Mouse (Mus musculus): ENCODE results near the gene Msrb1. TPM values are rescaled to one million over a fixed set of nuclear protein-coding genes. Genes with fewer than 3 reads are reported as not detected.

Msrb1 gene
- total RNA-seq, 2 experiments from 2014 or later: 34.9 to 37.2 TPM

GRCm38 (mm10) chr17:24739926-24740325 is 3.5 kb downstream of the Msrb1 start:
- no peak for DNase-seq (ENCODE audit: low spot score in 2 of 2)

- DNase-seq (ENCODE audit: low spot score in 2 of 2): no peak
Measured at GRCm38 (mm10) chr17:24742307-24742706, 5.9 kb downstream of the Msrb1 start.

DNA sequence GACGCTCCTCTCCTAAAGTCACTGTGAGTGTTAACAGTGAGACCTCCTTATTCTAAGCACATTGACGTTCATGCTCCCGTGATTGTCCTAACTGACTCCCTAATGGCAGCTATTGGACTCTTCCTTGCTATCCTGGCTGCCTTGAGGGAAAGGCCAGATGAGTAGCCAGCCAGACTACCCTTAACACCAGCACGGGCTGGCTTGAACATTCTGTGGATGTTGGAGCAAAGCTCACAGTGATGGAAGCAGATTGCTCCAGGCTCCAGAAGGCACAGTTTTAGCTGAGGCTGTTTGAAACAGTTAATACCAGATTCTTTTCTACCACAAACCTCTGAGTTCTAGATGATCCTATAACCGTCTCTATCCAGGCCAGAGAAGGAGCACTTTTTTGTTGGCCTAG is 7.5 kb downstream of the Msrb1 start:
- DNase-seq (ENCODE audit: low spot score in 2 of 2): no peak

DNA sequence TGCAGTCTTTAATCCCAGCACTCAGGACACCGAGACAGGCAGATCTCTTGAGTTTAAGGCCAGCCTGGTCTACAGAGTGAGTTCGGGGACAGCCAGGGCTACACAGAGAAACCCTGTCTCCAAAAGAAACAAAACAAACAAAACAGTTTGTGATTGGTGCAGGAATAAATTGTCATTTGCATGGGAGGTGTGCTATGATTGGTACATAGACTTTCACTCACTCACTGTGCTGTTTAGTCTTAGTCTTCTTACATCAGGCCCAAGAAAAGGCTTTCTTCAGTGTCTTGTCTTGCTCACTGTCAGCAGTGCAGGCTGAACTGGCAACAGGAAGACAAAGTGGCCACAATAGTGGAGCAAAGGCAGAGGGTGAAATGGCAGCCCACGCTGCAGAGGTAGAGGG is 7.9 kb downstream of the Msrb1 start:
- no peak for DNase-seq (ENCODE audit: low spot score in 2 of 2)

DNA sequence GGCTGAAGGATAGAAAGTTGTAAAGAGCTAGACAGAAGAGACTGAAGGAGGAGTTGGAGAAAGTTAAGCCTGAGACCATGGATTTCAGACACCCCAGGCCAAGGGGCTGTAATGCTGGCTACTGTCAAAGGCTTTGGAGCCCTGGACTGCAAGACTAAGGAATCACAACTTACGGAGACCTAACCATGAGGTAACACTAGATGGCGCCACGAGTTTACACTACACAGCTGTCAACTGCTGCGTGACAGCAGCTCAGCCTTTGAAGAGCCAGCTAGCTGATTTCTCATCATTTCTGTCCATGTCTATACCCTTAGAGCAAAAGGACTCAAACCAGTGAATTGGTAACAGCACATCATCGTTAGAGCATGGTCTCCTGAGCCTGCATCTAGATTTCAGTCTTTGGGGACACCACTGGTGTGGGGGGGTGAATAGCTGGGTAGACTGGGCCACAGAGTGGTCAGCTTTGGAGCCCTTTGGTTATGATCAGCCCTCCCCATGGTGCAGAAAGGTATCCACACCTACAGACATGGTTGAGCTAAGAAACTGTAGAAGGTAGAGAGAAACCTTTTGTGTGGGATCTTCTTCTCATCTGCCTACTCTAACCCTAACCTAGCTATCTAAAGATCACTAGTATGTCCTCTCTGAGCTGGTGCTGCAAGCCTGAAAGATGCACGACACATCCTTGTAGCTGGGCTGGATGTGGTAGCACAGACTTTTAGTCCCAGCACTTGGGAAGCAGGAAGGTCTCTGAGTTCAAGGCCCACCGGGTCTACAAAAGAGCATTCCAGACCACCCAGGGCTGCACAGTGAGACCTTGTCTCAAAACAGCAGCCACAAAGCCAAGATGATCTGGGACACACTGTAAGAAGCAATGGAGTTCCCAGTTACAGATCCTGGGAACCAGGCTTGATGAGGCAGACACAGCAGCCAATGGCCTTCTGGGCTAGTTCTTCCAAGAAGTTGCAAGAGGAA is 9.4 kb downstream of the Msrb1 start:
- DNase-seq (ENCODE audit: low spot score in 2 of 2): peak; percentile 83 to 86

DNA sequence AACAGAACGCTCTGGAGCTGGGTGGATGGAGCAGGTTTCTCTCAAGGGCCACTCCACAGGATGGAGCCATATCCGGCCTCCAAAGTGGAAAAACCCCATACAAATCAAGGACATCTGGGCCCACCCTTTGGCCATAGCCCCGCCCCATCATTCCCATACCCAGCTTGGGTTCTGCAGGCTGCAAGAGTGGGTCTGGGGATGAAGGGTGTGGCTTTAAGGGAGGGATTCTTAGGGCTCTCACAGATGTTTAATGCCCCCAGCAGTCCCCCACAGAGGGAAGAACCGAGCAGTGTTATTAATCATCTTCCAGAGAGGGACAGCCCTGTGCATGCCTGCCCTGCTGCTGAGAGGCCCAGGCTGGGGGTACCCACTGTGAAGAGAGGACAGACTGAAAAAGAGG is 10.5 kb downstream of the Msrb1 start:
- DNase-seq (ENCODE audit: low spot score in 2 of 2): no peak

DNA sequence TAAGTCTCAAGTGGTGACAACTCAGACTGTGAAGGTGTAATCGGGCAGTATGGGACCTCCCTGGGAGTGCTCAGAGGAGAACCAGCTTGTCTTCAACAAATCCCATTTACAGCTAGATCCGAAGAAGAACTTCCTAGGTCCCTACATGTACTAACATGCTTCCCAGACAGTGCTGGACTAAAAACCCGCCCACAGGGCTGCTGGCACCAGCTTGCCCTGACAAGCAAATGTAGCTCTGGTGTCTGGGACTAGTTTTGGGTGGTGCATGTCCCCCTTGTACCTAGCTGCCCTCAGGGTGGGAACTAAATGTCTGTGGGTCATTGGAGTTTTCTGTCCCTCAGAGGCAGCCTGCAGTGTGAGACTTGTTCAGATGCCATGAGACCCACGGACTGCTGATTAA is 15.1 kb downstream of the Msrb1 start:
- DNase-seq (ENCODE audit: low spot score in 2 of 2): no peak

- DNase-seq (ENCODE audit: low spot score in 2 of 2): no peak
Measured at GRCm38 (mm10) chr17:24752415-24753394, 16.3 kb downstream of the Msrb1 start, which contains the start of gene Hs3st6. Hs3st6 (plus strand) TSS chr17:24752988.

DNA sequence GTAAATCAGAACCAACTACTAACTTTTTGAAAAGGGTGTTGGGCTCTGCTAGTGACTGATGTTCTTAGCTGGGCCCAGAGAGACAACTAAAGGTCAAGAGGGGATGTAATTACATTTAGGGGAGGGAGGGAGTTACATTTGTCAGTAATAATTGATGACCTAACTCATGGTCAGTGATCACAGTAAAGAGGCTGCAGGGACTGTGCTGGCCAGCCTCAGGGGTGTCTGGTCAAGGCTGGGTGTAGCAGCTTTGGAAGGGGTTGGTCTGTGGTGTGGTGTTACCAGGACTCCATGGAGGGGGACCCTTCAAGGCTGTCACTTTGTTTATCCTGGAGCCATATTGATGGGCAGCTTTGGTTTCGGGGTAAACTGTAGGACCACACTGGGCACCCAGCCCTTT is 21.0 kb downstream of the Msrb1 start:
- no peak for DNase-seq (ENCODE audit: low spot score in 2 of 2)

GRCm38 (mm10) chr17:24761121-24761520 is 24.7 kb downstream of the Msrb1 start:
- no peak for DNase-seq (ENCODE audit: low spot score in 2 of 2)

GRCm38 (mm10) chr17:24765016-24765905 is 28.8 kb downstream of the Msrb1 start:
- no peak for DNase-seq (ENCODE audit: low spot score in 2 of 2)

- DNase-seq (ENCODE audit: low spot score in 2 of 2): no peak
Measured at GRCm38 (mm10) chr17:24766266-24766875, 29.9 kb downstream of the Msrb1 start.

GRCm38 (mm10) chr17:24769146-24769545 is 32.7 kb downstream of the Msrb1 start:
- no peak for DNase-seq (ENCODE audit: low spot score in 2 of 2)

- DNase-seq (ENCODE audit: low spot score in 2 of 2): no peak
Measured at GRCm38 (mm10) chr17:24773241-24773640, 36.8 kb downstream of the Msrb1 start.

- no peak for DNase-seq (ENCODE audit: low spot score in 2 of 2)
Measured at GRCm38 (mm10) chr17:24775173-24775572, 38.7 kb downstream of the Msrb1 start.

DNA sequence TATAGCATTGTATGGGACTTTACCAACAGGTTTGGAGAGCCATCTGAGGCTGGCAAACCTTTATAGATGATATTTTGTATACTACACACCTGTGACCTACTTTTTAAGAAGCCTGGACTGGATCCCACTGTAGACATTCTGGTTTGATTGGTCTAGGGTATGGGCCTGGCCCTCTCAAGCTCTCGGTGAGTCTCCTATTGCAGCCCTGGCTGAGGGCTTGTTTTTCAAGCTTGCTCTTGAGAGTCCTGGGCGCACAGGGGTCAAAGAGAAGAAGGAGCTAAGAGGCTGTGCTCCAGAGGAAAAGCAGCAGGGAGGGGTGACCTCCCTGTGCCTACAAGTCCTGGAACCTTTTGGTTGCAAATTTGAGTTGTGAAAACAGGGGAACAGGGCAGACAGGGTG is 40.6 kb downstream of the Msrb1 start:
- DNase-seq (ENCODE audit: low spot score in 2 of 2): no peak

GRCm38 (mm10) chr17:24780821-24781220 is 44.4 kb downstream of the Msrb1 start:
- DNase-seq (ENCODE audit: low spot score in 2 of 2): no peak

DNA sequence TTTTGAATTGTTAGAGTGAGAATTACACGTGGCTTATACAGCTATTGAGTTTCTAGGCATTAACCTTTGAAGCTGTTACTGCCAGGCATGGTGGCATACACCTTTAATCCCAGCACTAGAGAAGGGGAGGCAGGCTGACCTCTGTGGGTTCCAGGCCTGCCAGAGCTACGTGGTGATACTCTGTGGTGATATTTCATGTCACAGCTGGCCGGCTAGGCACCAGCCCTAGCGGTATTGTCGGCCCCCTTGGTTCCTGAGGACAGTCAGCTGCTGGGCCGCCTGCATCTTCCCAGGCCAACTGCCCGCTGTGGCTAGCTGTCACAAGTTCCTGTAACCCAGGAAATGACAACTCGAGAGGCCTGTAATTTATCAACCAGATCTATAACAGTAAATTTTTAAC is 55.7 kb downstream of the Msrb1 start:
- DNase-seq (ENCODE audit: low spot score in 2 of 2): no peak

Measured in left cerebral cortex, adult 18-20 months (tissue).